Mouse (Mus musculus) MEL (cell line): Measurements from ENCODE around the gene Srpx2.

Experiments
- BHLHE40 ChIP-seq: IDR thresholded peaks from 2 replicates; pipeline ENCODE4 v1.6.1; 2012; ENCODE audit warnings: low read depth, mild to moderate bottlenecking, inconsistent platforms, low read length, improper control_type of control experiment, borderline replicate concordance
- CTCF ChIP-seq, 3 experiments: IDR thresholded peaks in 2 of 3; conservative IDR thresholded peaks in 1 of 3; 2 replicates each; pipeline ENCODE4 v1.5.1; 2011 to 2012; ENCODE audit warnings: low read length in 3 of 3, low read depth in 2 of 3, mild to moderate bottlenecking in 2 of 3, improper control_type of control experiment in 1 of 3, inconsistent platforms in 1 of 3, mixed read lengths in 1 of 3, moderate library complexity in 1 of 3; ENCODE audit not compliant: control insufficient read depth in 1 of 3, insufficient read depth in 1 of 3, poor library complexity in 1 of 3, severe bottlenecking in 1 of 3
- EP300 ChIP-seq, 2 experiments: IDR thresholded peaks; 2 replicates each; pipeline ENCODE4 v1.6.1; 2011; ENCODE audit warnings: improper control_type of control experiment in 2 of 2, low read length in 2 of 2, low read depth in 1 of 2, mild to moderate bottlenecking in 1 of 2
- GATA1 ChIP-seq: IDR thresholded peaks from 2 replicates; pipeline ENCODE4 v1.6.1; 2011; ENCODE audit warnings: low read depth, low read length, improper control_type of control experiment
- ZC3H11A ChIP-seq: IDR thresholded peaks from 2 replicates; pipeline ENCODE4 v1.6.1; 2012; ENCODE audit warnings: low read depth, mild to moderate bottlenecking, inconsistent platforms, low read length, improper control_type of control experiment
- ZKSCAN1 ChIP-seq: IDR thresholded peaks from 2 replicates; pipeline ENCODE4 v1.6.1; 2012; ENCODE audit warnings: low read depth, mild to moderate bottlenecking, inconsistent platforms, low read length, improper control_type of control experiment, moderate library complexity

DNA sequence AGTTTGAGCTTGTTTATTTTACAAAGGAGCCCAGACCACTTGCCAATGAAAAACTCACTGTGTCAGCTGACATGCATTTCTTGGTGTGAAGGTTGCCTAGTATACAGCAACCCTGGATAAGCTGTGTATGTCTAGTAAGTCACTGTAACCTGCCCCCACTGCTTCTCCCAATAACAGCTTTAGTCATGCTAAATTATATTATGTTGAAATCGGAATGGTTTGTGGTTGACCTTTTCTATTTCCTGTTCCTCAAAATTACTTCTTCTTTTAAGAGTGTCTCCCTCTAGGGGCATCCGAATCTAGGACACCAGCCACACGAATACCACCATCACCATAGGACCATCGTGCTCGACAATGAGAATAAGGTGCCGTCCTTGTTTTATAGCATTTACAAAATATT, 38.5 kb upstream of the Srpx2 start:
- TF ChIP-seq EP300 (IDR thresholded peaks at IDR 0.05; ENCODE audit: low read depth in 1 of 2, low read length in 2 of 2) (peak in 1 of 2 experiments; percentile 74; a peak in 2 of 4 replicates), ZKSCAN1 (no peak), BHLHE40 (no peak), GATA1 (no peak), ZC3H11A (no peak), CTCF (IDR thresholded peaks at IDR 0.05 in 2 of 3, conservative IDR thresholded peaks at IDR 0.05 in 1 of 3; ENCODE audit: control insufficient read depth in 1 of 3, insufficient read depth in 1 of 3, low read depth in 2 of 3, low read length in 3 of 3, poor library complexity in 1 of 3, severe bottlenecking in 1 of 3) (peak in 1 of 3 experiments; percentile 50; a peak in 2 of 6 replicates)
